Mouse (Mus musculus) intestine, embryonic 14.5 days (tissue): ENCODE results near the gene Rnf24. TPM values are rescaled to one million over a fixed set of nuclear protein-coding genes. Genes with fewer than 3 reads are reported as not detected.
A peak's percentile ranks its signal among the peaks of the same experiment; 100 is the strongest.

Experiments used
- ATAC-seq: fragments of 200-750 bp; cut with Nextera tagmentation; replicated peaks from 2 replicates; pipeline ENCODE4 v1.8.0; 2017; ENCODE audit warnings: low read depth, moderate number of reproducible peaks, moderate TSS enrichment, moderate library complexity; ENCODE audit not compliant: low FRiP score, low TSS enrichment
- DNase-seq: peaks from one replicate; pipeline ENCODE4 v3.0.0-alpha.2; 2018; ENCODE audit warnings: low spot score
- H3K27ac ChIP-seq: fragments of 300-500 bp; sonication (generic); 2 replicates; pipeline ENCODE4 v1.5.1; 2014; ENCODE audit warnings: low read depth, mild to moderate bottlenecking, control low read depth
- H3K27me3 ChIP-seq: fragments of 300-500 bp; sonication (generic); replicated peaks from 2 replicates; pipeline ENCODE4 v1.6.1; 2014; ENCODE audit warnings: low read length, control low read depth; ENCODE audit not compliant: control insufficient read depth, insufficient read depth
- H3K36me3 ChIP-seq: fragments of 300-500 bp; sonication (generic); 2 replicates; pipeline ENCODE4 v1.6.1; 2014; ENCODE audit warnings: low read length, control low read depth; ENCODE audit not compliant: control insufficient read depth, insufficient read depth
- H3K4me1 ChIP-seq: fragments of 300-500 bp; sonication (generic); replicated peaks from 2 replicates; pipeline ENCODE4 v1.6.1; 2014; ENCODE audit warnings: low read length, control low read depth, mixed read lengths; ENCODE audit not compliant: control insufficient read depth, insufficient read depth
- H3K4me2 ChIP-seq: fragments of 300-500 bp; sonication (generic); 2 replicates; pipeline ENCODE4 v1.6.1; 2014; ENCODE audit warnings: low read length
- H3K4me3 ChIP-seq: fragments of 300-500 bp; sonication (generic); 2 replicates; pipeline ENCODE4 v1.5.1; 2014; ENCODE audit warnings: low read depth, low read length, control low read depth, mixed read lengths
- H3K9ac ChIP-seq: fragments of 300-500 bp; sonication (generic); 2 replicates; pipeline ENCODE4 v1.6.1; 2014; ENCODE audit warnings: mild to moderate bottlenecking, low read length
- H3K9me3 ChIP-seq: fragments of 300-500 bp; sonication (generic); 2 replicates; pipeline ENCODE4 v1.6.1; 2016; ENCODE audit warnings: low read length, control low read depth; ENCODE audit not compliant: control insufficient read depth
- WGBS: fragments of 180-500 bp; shearing (Covaris S2); extraction: QIAGEN DNeasy Blood & Tissue Kit; methylation state at CpG from one replicate; pipeline ENCODE4 v1.1.7; 2014; 5-methylcytosine and 5-hydroxymethylcytosine counted together
- polyA plus RNA-seq: library from polyadenylated mRNA; unstranded; fragments of >200 nt; fragmentation: Nextera tagmentation; extraction: Ambion mirVana; gene quantifications from 2 replicates; pipeline ENCODE4 v1.2.1, GENCODE M21; 2014

Rnf24 gene
- polyA plus RNA-seq, 1 experiment from 2014 or later, result 2.7 TPM

- H3K9me3 ChIP-seq, result no peaks in the 10 kb centered on the region
- no peaks in the 10 kb centered on the region for H3K27me3 ChIP-seq
- 83% methylated on average over 2 of the region's 2 CpGs for WGBS
- no peaks in the 10 kb centered on the region for H3K36me3 ChIP-seq
- no peak overlapping the region for H3K9ac ChIP-seq
- ATAC-seq (no peak), DNase-seq (no peak)
- H3K27ac ChIP-seq, result no peak overlapping the region
- H3K4me2 ChIP-seq, result no peak overlapping the region
- no peak overlapping the region for H3K4me3 ChIP-seq
- peaks cover 26% of the 10 kb centered on the region for H3K4me1 ChIP-seq
Observed at GRCm38 (mm10) chr2:131265056-131265455, 87.6 kb downstream of the Rnf24 start.

GRCm38 (mm10) chr2:131264027-131264426 is 88.7 kb downstream of the Rnf24 start:
- DNase-seq, result no peak
- Histone ChIP-seq H3K27me3 (no peaks in the 10 kb centered on the region), H3K27ac (no peak overlapping the region), H3K4me3 (peak overlapping the region; percentile 83; the same call in 1 of the 2 replicates), H3K4me2 (peak overlapping the region; percentile 98), H3K9ac (no peak overlapping the region), H3K4me1 (peaks cover 26% of the 10 kb centered on the region), H3K9me3 (no peaks in the 10 kb centered on the region), H3K36me3 (no peaks in the 10 kb centered on the region)
- 69% methylated on average over 6 of the region's 6 CpGs for WGBS
- no peak for ATAC-seq

GRCm38 (mm10) chr2:131262680-131263670 is 89.7 kb downstream of the Rnf24 start:
- ATAC-seq, result peak; percentile 74
- Histone ChIP-seq H3K27me3 (no peaks in the 10 kb centered on the region), H3K4me1 (peaks cover 26% of the 10 kb centered on the region), H3K4me2 (peak overlapping the region; percentile 98), H3K4me3 (peak overlapping the region; percentile 83), H3K36me3 (no peaks in the 10 kb centered on the region), H3K9me3 (no peaks in the 10 kb centered on the region), H3K27ac (peak overlapping the region; percentile 99), H3K9ac (peak overlapping the region; percentile 94)
- under 1% methylated on average over 52 of the region's 59 CpGs for WGBS
- DNase-seq, result peak; percentile 78

- Histone ChIP-seq H3K27ac (peak within 1 kb of the TSS; percentile 99), H3K36me3 (no peaks in the 10 kb centered on the region), H3K27me3 (no peaks in the 10 kb centered on the region), H3K4me3 (peak within 1 kb of the TSS; percentile 83), H3K4me1 (peaks cover 26% of the 10 kb centered on the region), H3K4me2 (peak within 1 kb of the TSS; percentile 98), H3K9ac (peak within 1 kb of the TSS; percentile 94), H3K9me3 (no peaks in the 10 kb centered on the region)
- ATAC-seq (peak; percentile 100), DNase-seq (peak; percentile 94)
- under 1% methylated on average over 46 of the region's 49 CpGs for WGBS
Observed at GRCm38 (mm10) chr2:131262213-131262672, 90.4 kb downstream of the Rnf24 start, which contains the start of gene Pank2. Gene Pank2, plus strand, starts transcription at chr2:131262495.

- 5% methylated on average over 10 of the region's 10 CpGs for WGBS
- Histone ChIP-seq H3K4me3 (peak overlapping the region; percentile 83), H3K36me3 (no peaks in the 10 kb centered on the region), H3K9me3 (no peaks in the 10 kb centered on the region), H3K4me2 (peak overlapping the region; percentile 98), H3K9ac (peak overlapping the region; percentile 94), H3K27ac (peak overlapping the region; percentile 99), H3K27me3 (no peaks in the 10 kb centered on the region), H3K4me1 (peaks cover 26% of the 10 kb centered on the region)
- ATAC-seq, result peak; percentile 77
- peak; percentile 53 for DNase-seq
Observed at GRCm38 (mm10) chr2:131261481-131262212, 91.0 kb downstream of the Rnf24 start.

- Histone ChIP-seq H3K4me2 (no peak overlapping the region), H3K36me3 (no peaks in the 10 kb centered on the region), H3K27ac (peak overlapping the region; percentile 99; the same call in 1 of the 2 replicates), H3K4me3 (no peak overlapping the region), H3K27me3 (no peaks in the 10 kb centered on the region), H3K4me1 (peaks cover 26% of the 10 kb centered on the region), H3K9ac (no peak overlapping the region), H3K9me3 (no peaks in the 10 kb centered on the region)
- DNase-seq (peak; percentile 52), ATAC-seq (no peak)
- WGBS, result 32% methylated on average over 9 of the region's 9 CpGs
Observed at GRCm38 (mm10) chr2:131260544-131261307, 92.0 kb downstream of the Rnf24 start.

- no peak overlapping the region for H3K9ac ChIP-seq
- H3K36me3 ChIP-seq, result no peaks in the 10 kb centered on the region
- H3K27ac ChIP-seq, result no peak overlapping the region
- 75% methylated on average over 8 of the region's 8 CpGs for WGBS
- H3K4me3 ChIP-seq, result no peak overlapping the region
- H3K9me3 ChIP-seq, result no peaks in the 10 kb centered on the region
- DNase-seq, result no peak
- H3K4me2 ChIP-seq, result no peak overlapping the region
- H3K27me3 ChIP-seq, result no peaks in the 10 kb centered on the region
- ATAC-seq, result no peak
- peaks cover 25% of the 10 kb centered on the region for H3K4me1 ChIP-seq
Observed at GRCm38 (mm10) chr2:131258693-131259092, 94.0 kb downstream of the Rnf24 start.

- Histone ChIP-seq H3K9ac (no peak overlapping the region), H3K27ac (no peak overlapping the region), H3K4me3 (no peak overlapping the region), H3K27me3 (no peaks in the 10 kb centered on the region), H3K9me3 (no peaks in the 10 kb centered on the region), H3K4me1 (peaks cover 28% of the 10 kb centered on the region), H3K36me3 (no peaks in the 10 kb centered on the region), H3K4me2 (no peak overlapping the region)
- WGBS, result 57% methylated on average over 3 of the region's 3 CpGs
- DNase-seq (no peak), ATAC-seq (no peak)
Observed at GRCm38 (mm10) chr2:131255738-131256137, 97.0 kb downstream of the Rnf24 start.
